Mouse (Mus musculus): ENCODE results near the gene Acaca. TPM values are rescaled to one million over a fixed set of nuclear protein-coding genes. Genes with fewer than 3 reads are reported as not detected.
A peak's percentile ranks its signal among the peaks of the same experiment; 100 is the strongest.
"Not testable (repeated sequence)": the region's sequence is repeated elsewhere in the genome, so short reads cannot be mapped to it uniquely, and the experiment has no call there.

The Acaca gene
- polyA plus RNA-seq, 1 experiment from 2014 or later: 36.2 TPM

DNA sequence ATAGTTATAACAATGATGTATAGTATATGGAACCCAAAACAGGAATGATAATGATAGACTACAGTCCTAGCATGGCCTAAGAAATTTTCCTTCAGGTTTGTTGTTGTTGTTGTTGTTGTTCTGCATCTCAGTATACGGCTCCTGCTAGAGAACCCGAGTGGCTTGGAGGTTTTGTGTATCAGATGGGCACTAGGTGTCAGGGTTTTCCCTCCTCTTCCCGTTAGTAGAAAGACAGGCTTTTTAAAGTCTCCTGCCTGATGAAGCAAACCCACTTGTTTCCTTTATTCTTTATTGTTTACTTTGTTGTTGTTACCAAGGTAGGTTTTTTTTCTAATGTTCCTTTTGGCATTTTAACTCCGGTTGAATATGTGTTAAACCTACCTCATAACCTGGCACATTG lies 197.6 kb downstream of the Acaca start:
- DNase-seq (ENCODE audit: low spot score): no peak
- no peak overlapping the region for H3K9ac ChIP-seq
- ATAC-seq (ENCODE audit: low FRiP score): no peak
- H3K4me3 ChIP-seq (replicated peaks; ENCODE audit: low read length): no peak overlapping the region
- H3K36me3 ChIP-seq (replicated peaks; ENCODE audit: control insufficient read depth, insufficient read depth): peaks cover 11% of the 10 kb centered on the region
- no peak overlapping the region for H3K27ac ChIP-seq
- H3K4me2 ChIP-seq (replicated peaks): no peak overlapping the region
- H3K27me3 ChIP-seq (ENCODE audit: control insufficient read depth, insufficient read depth, low read length): no peaks in the 10 kb centered on the region
- peaks cover 20% of the 10 kb centered on the region; the same call in 1 of the 2 replicates for H3K4me1 ChIP-seq (replicated peaks; ENCODE audit: control insufficient read depth, insufficient read depth, low read length)
- H3K9me3 ChIP-seq (ENCODE audit: control insufficient read depth, low read length): no peaks in the 10 kb centered on the region
- WGBS: 65% methylated on average over 4 of the region's 4 CpGs

DNA sequence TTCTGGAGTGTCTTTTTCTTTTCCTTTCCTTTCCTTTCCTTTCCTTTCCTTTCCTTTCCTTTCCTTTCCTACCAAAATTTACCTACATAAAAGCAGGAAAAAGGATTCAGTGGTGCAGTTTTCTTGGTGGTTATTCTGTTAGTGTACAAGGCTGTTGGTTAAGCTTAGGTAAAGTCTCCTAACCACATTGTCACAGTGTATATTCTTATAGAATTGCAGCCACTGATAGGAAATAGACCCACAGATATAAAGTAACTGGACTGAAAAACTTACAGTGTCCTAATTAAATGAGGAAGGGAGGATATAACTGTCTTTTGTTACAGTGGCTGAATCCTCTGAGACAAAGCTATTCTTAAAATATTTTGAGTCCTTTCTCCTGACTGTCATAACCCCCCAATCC lies 202.9 kb downstream of the Acaca start:
- no peak for DNase-seq (ENCODE audit: low spot score)
- Histone ChIP-seq H3K27ac (peak overlapping the region; percentile 26; the same call in 1 of the 2 replicates), H3K4me3 (replicated peaks; ENCODE audit: low read length) (no peak overlapping the region), H3K9me3 (ENCODE audit: control insufficient read depth, low read length) (no peaks in the 10 kb centered on the region), H3K4me1 (replicated peaks; ENCODE audit: control insufficient read depth, insufficient read depth, low read length) (no peaks in the 10 kb centered on the region), H3K4me2 (replicated peaks) (no peak overlapping the region), H3K9ac (no peak overlapping the region), H3K36me3 (replicated peaks; ENCODE audit: control insufficient read depth, insufficient read depth) (no peaks in the 10 kb centered on the region), H3K27me3 (ENCODE audit: control insufficient read depth, insufficient read depth, low read length) (no peaks in the 10 kb centered on the region)
- ATAC-seq (ENCODE audit: low FRiP score): no peak

DNA sequence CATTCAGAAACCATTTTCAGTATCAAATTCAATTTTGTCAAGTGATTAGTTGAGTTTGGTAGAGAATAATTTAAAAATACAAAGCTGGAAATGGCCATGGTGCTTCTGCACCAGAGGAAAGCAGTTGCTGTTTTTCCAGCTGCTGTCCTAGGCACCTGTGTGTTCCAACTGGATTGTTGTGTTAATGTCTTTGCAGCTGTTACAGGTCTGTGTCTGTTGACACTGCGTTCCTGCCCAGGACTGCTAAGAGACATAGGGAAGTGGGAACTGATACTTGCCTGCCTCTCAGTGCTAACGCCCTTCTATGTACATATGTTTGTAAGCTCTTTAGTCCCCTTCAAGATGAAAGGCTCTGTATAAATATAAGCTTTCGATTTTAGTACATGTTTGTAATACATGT lies 203.4 kb downstream of the Acaca start:
- Histone ChIP-seq H3K36me3 (replicated peaks; ENCODE audit: control insufficient read depth, insufficient read depth) (no peaks in the 10 kb centered on the region), H3K27ac (peak overlapping the region; percentile 26; the same call in 1 of the 2 replicates), H3K27me3 (ENCODE audit: control insufficient read depth, insufficient read depth, low read length) (no peaks in the 10 kb centered on the region), H3K4me3 (replicated peaks; ENCODE audit: low read length) (no peak overlapping the region), H3K4me2 (replicated peaks) (no peak overlapping the region), H3K9me3 (ENCODE audit: control insufficient read depth, low read length) (no peaks in the 10 kb centered on the region), H3K9ac (no peak overlapping the region), H3K4me1 (replicated peaks; ENCODE audit: control insufficient read depth, insufficient read depth, low read length) (no peaks in the 10 kb centered on the region)
- 84% methylated on average over 3 of the region's 3 CpGs for WGBS
- DNase-seq (ENCODE audit: low spot score): no peak
- no peak for ATAC-seq (ENCODE audit: low FRiP score)

DNA sequence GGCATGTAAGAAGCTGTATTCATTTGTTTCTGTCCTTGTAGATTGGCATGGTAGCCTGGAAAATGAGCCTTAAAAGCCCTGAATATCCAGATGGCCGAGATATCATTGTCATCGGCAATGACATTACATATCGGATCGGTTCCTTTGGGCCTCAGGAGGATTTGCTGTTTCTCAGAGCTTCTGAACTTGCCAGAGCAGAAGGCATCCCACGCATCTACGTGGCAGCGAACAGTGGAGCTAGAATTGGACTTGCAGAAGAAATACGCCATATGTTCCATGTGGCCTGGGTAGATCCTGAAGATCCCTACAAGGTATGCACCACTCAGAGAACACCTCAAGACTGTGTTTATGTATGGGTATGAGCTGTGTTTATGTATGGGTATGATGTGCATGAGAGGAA lies 208.8 kb downstream of the Acaca start:
- H3K27ac ChIP-seq; H3K27me3 ChIP-seq (ENCODE audit: control insufficient read depth, insufficient read depth, low read length); H3K4me3 ChIP-seq (replicated peaks; ENCODE audit: low read length); ATAC-seq (ENCODE audit: low FRiP score); DNase-seq (ENCODE audit: low spot score); H3K4me1 ChIP-seq (replicated peaks; ENCODE audit: control insufficient read depth, insufficient read depth, low read length); H3K9ac ChIP-seq; H3K9me3 ChIP-seq (ENCODE audit: control insufficient read depth, low read length); H3K4me2 ChIP-seq (replicated peaks): not testable (repeated sequence)
- WGBS: 97% methylated on average over 5 of the region's 8 CpGs
- peaks cover 10% of the 10 kb centered on the region for H3K36me3 ChIP-seq (replicated peaks; ENCODE audit: control insufficient read depth, insufficient read depth)

GRCm38 (mm10) chr11:84340630-84341029 lies 211.2 kb downstream of the Acaca start:
- Histone ChIP-seq H3K4me1 (replicated peaks; ENCODE audit: control insufficient read depth, insufficient read depth, low read length) (no peaks in the 10 kb centered on the region), H3K27ac (no peak overlapping the region), H3K9me3 (ENCODE audit: control insufficient read depth, low read length) (no peaks in the 10 kb centered on the region), H3K27me3 (ENCODE audit: control insufficient read depth, insufficient read depth, low read length) (no peaks in the 10 kb centered on the region), H3K4me2 (replicated peaks) (no peak overlapping the region), H3K9ac (no peak overlapping the region), H3K36me3 (replicated peaks; ENCODE audit: control insufficient read depth, insufficient read depth) (peaks cover 10% of the 10 kb centered on the region), H3K4me3 (replicated peaks; ENCODE audit: low read length) (no peak overlapping the region)
- DNase-seq (ENCODE audit: low spot score): no peak
- WGBS: 92% methylated on average over 2 of the region's 2 CpGs
- ATAC-seq (ENCODE audit: low FRiP score): no peak

- peak overlapping the region; percentile 54; the same call in 1 of the 2 replicates for H3K27ac ChIP-seq
- no peak for ATAC-seq (ENCODE audit: low FRiP score)
Observed at GRCm38 (mm10) chr11:84344522-84345236, 215.2 kb downstream of the Acaca start.

GRCm38 (mm10) chr11:84347766-84348165 lies 218.3 kb downstream of the Acaca start:
- H3K4me3 ChIP-seq (replicated peaks; ENCODE audit: low read length): no peak overlapping the region
- ATAC-seq (ENCODE audit: low FRiP score): no peak
- peak overlapping the region; percentile 18; the same call in 1 of the 2 replicates for H3K27ac ChIP-seq
- H3K27me3 ChIP-seq (ENCODE audit: control insufficient read depth, insufficient read depth, low read length): no peaks in the 10 kb centered on the region
- 57% methylated on average over 2 of the region's 2 CpGs for WGBS
- H3K4me2 ChIP-seq (replicated peaks): no peak overlapping the region
- H3K9ac ChIP-seq: no peak overlapping the region
- H3K36me3 ChIP-seq (replicated peaks; ENCODE audit: control insufficient read depth, insufficient read depth): no peaks in the 10 kb centered on the region
- DNase-seq (ENCODE audit: low spot score): no peak
- H3K9me3 ChIP-seq (ENCODE audit: control insufficient read depth, low read length): no peaks in the 10 kb centered on the region
- H3K4me1 ChIP-seq (replicated peaks; ENCODE audit: control insufficient read depth, insufficient read depth, low read length): peaks cover 36% of the 10 kb centered on the region

More at GRCm38 (mm10) chr11:84344522-84345236, 215.2 kb downstream of the Acaca start:
- Histone ChIP-seq H3K9ac (no peak overlapping the region), H3K27me3 (ENCODE audit: control insufficient read depth, insufficient read depth, low read length) (no peaks in the 10 kb centered on the region), H3K4me1 (replicated peaks; ENCODE audit: control insufficient read depth, insufficient read depth, low read length) (peaks cover 20% of the 10 kb centered on the region), H3K9me3 (ENCODE audit: control insufficient read depth, low read length) (no peaks in the 10 kb centered on the region), H3K36me3 (replicated peaks; ENCODE audit: control insufficient read depth, insufficient read depth) (no peaks in the 10 kb centered on the region), H3K4me3 (replicated peaks; ENCODE audit: low read length) (no peak overlapping the region), H3K4me2 (replicated peaks) (no peak overlapping the region)
- 78% methylated on average over 6 of the region's 6 CpGs for WGBS
- no peak for DNase-seq (ENCODE audit: low spot score)

GRCm38 (mm10) chr11:84348843-84349825 lies 219.7 kb downstream of the Acaca start:
- 25% methylated on average over 16 of the region's 16 CpGs for WGBS
- peak overlapping the region; percentile 71 for H3K27ac ChIP-seq
- H3K4me2 ChIP-seq (replicated peaks): peak overlapping the region; percentile 30
- DNase-seq (ENCODE audit: low spot score) (peak; percentile 50), ATAC-seq (ENCODE audit: low FRiP score) (no peak)
- H3K4me3 ChIP-seq (replicated peaks; ENCODE audit: low read length): no peak overlapping the region
- no peaks in the 10 kb centered on the region for H3K36me3 ChIP-seq (replicated peaks; ENCODE audit: control insufficient read depth, insufficient read depth)
- H3K9me3 ChIP-seq (ENCODE audit: control insufficient read depth, low read length): no peaks in the 10 kb centered on the region
- H3K9ac ChIP-seq: peak overlapping the region; percentile 12; the same call in 1 of the 2 replicates
- no peaks in the 10 kb centered on the region for H3K27me3 ChIP-seq (ENCODE audit: control insufficient read depth, insufficient read depth, low read length)
- peaks cover 36% of the 10 kb centered on the region for H3K4me1 ChIP-seq (replicated peaks; ENCODE audit: control insufficient read depth, insufficient read depth, low read length)

DNA sequence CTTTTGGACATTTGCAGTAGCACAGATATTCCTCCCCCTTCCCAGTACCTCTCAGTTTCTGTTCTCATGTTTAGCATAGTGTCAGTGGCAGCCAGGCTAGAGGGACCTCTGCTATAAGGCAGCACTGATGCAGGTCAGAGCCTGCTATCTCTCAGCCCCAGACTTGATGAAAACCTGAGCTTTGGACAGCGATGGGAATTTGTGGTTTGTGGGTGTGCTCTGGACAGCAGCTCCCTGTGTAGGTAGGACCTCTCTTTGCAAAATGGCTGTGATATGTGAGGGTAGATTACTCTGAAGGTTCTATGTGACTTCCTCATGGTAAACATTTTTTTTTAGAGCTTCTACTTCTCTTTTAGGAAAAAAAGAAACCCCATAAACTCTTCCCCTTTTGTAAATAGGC lies 221.7 kb downstream of the Acaca start:
- no peak for ATAC-seq (ENCODE audit: low FRiP score)
- no peaks in the 10 kb centered on the region for H3K9me3 ChIP-seq (ENCODE audit: control insufficient read depth, low read length)
- no peak overlapping the region for H3K4me2 ChIP-seq (replicated peaks)
- no peak for DNase-seq (ENCODE audit: low spot score)
- no peak overlapping the region for H3K9ac ChIP-seq
- no peaks in the 10 kb centered on the region for H3K27me3 ChIP-seq (ENCODE audit: control insufficient read depth, insufficient read depth, low read length)
- 96% methylated on average over 1 of the region's 1 CpGs for WGBS
- peak overlapping the region; percentile 17; the same call in 1 of the 2 replicates for H3K27ac ChIP-seq
- H3K36me3 ChIP-seq (replicated peaks; ENCODE audit: control insufficient read depth, insufficient read depth): no peaks in the 10 kb centered on the region
- peaks cover 36% of the 10 kb centered on the region for H3K4me1 ChIP-seq (replicated peaks; ENCODE audit: control insufficient read depth, insufficient read depth, low read length)
- H3K4me3 ChIP-seq (replicated peaks; ENCODE audit: low read length): no peak overlapping the region

All from hindbrain, embryonic 14.5 days (tissue).